In genomic region chr5:104342881-104343280, GRCm38 (mm10) we compare ENCODE assay signal across 15 mouse cellular contexts. TPM values are rescaled to one million over a fixed set of nuclear protein-coding genes. Genes with fewer than 3 reads are reported as not detected.
DNase-seq lines count a peak whose midpoint lies in the region; ATAC-seq and TF ChIP-seq lines count a peak whose summit lies in the region.
"Had no signal": no experiment of that assay in that cellular context is flagged by ENCODE, and none has a peak within 500 bp of the region (broad histone marks: within the 10 kb centered on the region; RNA-seq: fewer than 3 reads in every experiment).

No protein-coding gene starts in this region.

- WGBS in heart, embryonic 10.5 days, result 36% methylated on average over 6 of the region's 6 CpGs
- WGBS in lung, adult 2 months, result 29% methylated on average over 6 of the region's 6 CpGs

- no peaks in the 10 kb centered on the region for H3K4me1 ChIP-seq in heart, embryonic 10.5 days
- H3K4me1 ChIP-seq in lung, adult 2 months (ENCODE audit: control insufficient read depth, insufficient read depth, low read length), result no peaks in the 10 kb centered on the region
- H3K4me1 ChIP-seq: embryonic facial prominence, embryonic 15.5 days; heart, embryonic 15.5 days; neural tube, embryonic 12.5 days had no signal

- H3K9me3 ChIP-seq in heart, embryonic 10.5 days, result no peaks in the 10 kb centered on the region
- H3K9me3 ChIP-seq: embryonic facial prominence, embryonic 15.5 days; heart, embryonic 15.5 days; neural tube, embryonic 12.5 days had no signal

- POLR2A ChIA-PET in Patski (lab: Charles Lee), result interaction anchor here (0.6 to 6.4 kb wide), 4 partner anchors 93 to 172 kb away, joined by 4 to 56 read pairs (median 24); partner anchors contain the start of gene Spp1

- TF ChIP-seq POLR2A in lung, adult 2 months (IDR thresholded peaks at IDR 0.05; ENCODE audit: borderline replicate concordance, extremely low read depth, low read depth, low read length), result no peak

- H3K36me3 ChIP-seq in heart, embryonic 10.5 days, result no peaks in the 10 kb centered on the region
- H3K36me3 ChIP-seq: embryonic facial prominence, embryonic 15.5 days; heart, embryonic 15.5 days; neural tube, embryonic 12.5 days had no signal

- CTCF ChIA-PET in Patski (lab: Charles Lee), result interaction anchor here (0.7 to 10.0 kb wide), 26 partner anchors 9 to 129 kb away, joined by 3 to 190 read pairs (median 6); partner anchors contain the start of genes Pkd2 and Spp1

- H3K27ac ChIP-seq in heart, embryonic 10.5 days, result no peak overlapping the region
- H3K27ac ChIP-seq: embryonic facial prominence, embryonic 15.5 days; heart, embryonic 15.5 days; neural tube, embryonic 12.5 days had no signal

- no peaks in the 10 kb centered on the region for H3K27me3 ChIP-seq in heart, embryonic 10.5 days (ENCODE audit: insufficient read depth, poor library complexity, severe bottlenecking)
- no peaks in the 10 kb centered on the region for H3K27me3 ChIP-seq in Patski
- H3K27me3 ChIP-seq: embryonic facial prominence, embryonic 15.5 days; neural tube, embryonic 12.5 days had no signal

- peak; percentile 22; the same call in 1 of the 2 replicates for TF ChIP-seq CTCF in lung, adult 2 months (IDR thresholded peaks at IDR 0.05; ENCODE audit: insufficient read depth, low read length)
- TF ChIP-seq CTCF in Patski (IDR thresholded peaks at IDR 0.05), result peak; percentile 86

- peak; percentile 81 for DNase-seq in heart, adult 11 months
- no peak for DNase-seq in heart, embryonic 10.5 days (ENCODE audit: low spot score)
- DNase-seq in lung, adult 2 months, result no peak
- DNase-seq in lung, postnatal 14 days, result no peak
- DNase-seq in Patski (ENCODE audit: low read depth, low spot score), result peak; percentile 44
- peak; percentile 9 to 22 for DNase-seq in kidney, postnatal 4 days
- DNase-seq in cerebellum, adult 11 months, result no peak
- no peak for DNase-seq in retina, postnatal 1 day
- DNase-seq: cerebellum, adult 9-11 months had no signal

- peak; percentile 86 for ATAC-seq in Patski

- H3K4me3 ChIP-seq in heart, embryonic 10.5 days, result no peak overlapping the region
- H3K4me3 ChIP-seq in lung, adult 2 months (replicated peaks; ENCODE audit: extremely low read depth, low read depth, low read length), result no peak overlapping the region
- H3K4me3 ChIP-seq: embryonic facial prominence, embryonic 15.5 days; heart, embryonic 15.5 days; neural tube, embryonic 12.5 days had no signal

- in situ Hi-C loops in Patski (cut with MboI; ENCODE audit: low pct_unique_long_range_greater_than_20kb), result loop anchor here (10.0 kb wide), 2 partner anchors 52 to 982 kb away; no protein-coding TSS in a partner anchor

RNA-seq across cellular contexts. Expression of gene Mepe, which starts 17.8 kb away (rescaled TPM):
- polyA plus RNA-seq in heart, embryonic 10.5 days (2016; fragmentation: Nextera tagmentation; extraction: Ambion mirVana), result not detected in 2 replicates
- not detected in 2 replicates for polyA plus RNA-seq in lung, adult 2 months (2012; rRNA removed)
- polyA plus RNA-seq in Patski (2021), result not detected
- polyA plus RNA-seq: heart, embryonic 15.5 days; intestine, embryonic 14.5 days; limb, embryonic 14.5 days; neural tube, embryonic 12.5 days; urinary bladder, adult 2 months had no signal

RNA-seq across cellular contexts. Expression of gene Ibsp, which starts 43.9 kb away (rescaled TPM):
- polyA plus RNA-seq in heart, embryonic 10.5 days (2016; fragmentation: Nextera tagmentation; extraction: Ambion mirVana), result not detected in 2 replicates
- not detected in 2 replicates for polyA plus RNA-seq in lung, adult 2 months (2012; rRNA removed)
- polyA plus RNA-seq in Patski (2021), result not detected
- polyA plus RNA-seq: neural tube, embryonic 12.5 days had no signal

Comparison
In these comparisons a context has a peak if more than half of its experiments do, and no peak if none do; other contexts are left out.
1. DNase-seq: peak in heart, adult 11 months (single experiment), Patski (single experiment) and kidney, postnatal 4 days (2 of 2); none in heart, embryonic 10.5 days (single experiment), lung, adult 2 months (single experiment), lung, postnatal 14 days (single experiment), cerebellum, adult 11 months (single experiment) and retina, postnatal 1 day (single experiment).